Mouse (Mus musculus): ENCODE results near the gene Pepd. TPM values are rescaled to one million over a fixed set of nuclear protein-coding genes. Genes with fewer than 3 reads are reported as not detected.

Pepd gene
- polyA plus RNA-seq, 1 experiment from 2014 or later: 178 TPM

- Histone ChIP-seq H3K9me3 (ENCODE audit: control insufficient read depth) (no peaks in the 10 kb centered on the region), H3K27me3 (replicated peaks; ENCODE audit: control insufficient read depth, insufficient read depth, low read length) (no peaks in the 10 kb centered on the region), H3K4me2 (replicated peaks; ENCODE audit: low read depth) (no peak overlapping the region), H3K27ac (ENCODE audit: low read depth, low read length) (no peak overlapping the region), H3K36me3 (ENCODE audit: control insufficient read depth, insufficient read depth) (no peaks in the 10 kb centered on the region), H3K4me3 (ENCODE audit: low read depth, low read length) (no peak overlapping the region), H3K4me1 (replicated peaks; ENCODE audit: control insufficient read depth, insufficient read depth, low read length) (no peaks in the 10 kb centered on the region), H3K9ac (ENCODE audit: low read depth, low read length) (no peak overlapping the region)
- WGBS: 70% methylated on average over 14 of the region's 14 CpGs
- ATAC-seq: no peak
- TF ChIP-seq CTCF (IDR thresholded peaks at IDR 0.05; ENCODE audit: low read depth): no peak
Measured at GRCm38 (mm10) chr7:35064286-35065258, 152.4 kb downstream of the Pepd start.

DNA sequence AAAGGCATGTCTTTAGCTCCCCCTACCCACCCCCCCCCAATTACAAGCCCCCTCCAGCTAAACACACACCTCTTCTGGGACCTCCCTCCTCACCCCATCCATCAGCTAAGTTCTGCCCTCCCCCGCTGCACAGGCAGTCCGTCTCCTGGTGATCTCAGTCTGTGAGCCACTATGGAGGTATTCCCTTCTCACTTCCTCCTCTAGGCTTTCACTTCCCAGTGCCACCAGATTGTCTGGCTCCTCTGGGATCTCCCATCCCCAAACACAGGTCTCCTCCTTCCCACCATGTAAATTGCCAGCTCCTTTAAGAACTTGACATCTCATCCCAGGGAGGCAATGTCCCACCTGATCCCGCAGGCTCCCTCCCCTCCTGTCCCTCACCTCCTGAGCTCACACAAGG is 153.8 kb downstream of the Pepd start:
- Histone ChIP-seq H3K9me3 (ENCODE audit: control insufficient read depth) (no peaks in the 10 kb centered on the region), H3K36me3 (ENCODE audit: control insufficient read depth, insufficient read depth) (no peaks in the 10 kb centered on the region), H3K9ac (ENCODE audit: low read depth, low read length) (no peak overlapping the region), H3K4me1 (replicated peaks; ENCODE audit: control insufficient read depth, insufficient read depth, low read length) (no peaks in the 10 kb centered on the region), H3K4me3 (ENCODE audit: low read depth, low read length) (no peak overlapping the region), H3K4me2 (replicated peaks; ENCODE audit: low read depth) (no peak overlapping the region), H3K27ac (ENCODE audit: low read depth, low read length) (no peak overlapping the region), H3K27me3 (replicated peaks; ENCODE audit: control insufficient read depth, insufficient read depth, low read length) (no peaks in the 10 kb centered on the region)
- no peak for TF ChIP-seq CTCF (IDR thresholded peaks at IDR 0.05; ENCODE audit: low read depth)
- WGBS: 77% methylated on average over 3 of the region's 3 CpGs
- ATAC-seq: no peak

DNA sequence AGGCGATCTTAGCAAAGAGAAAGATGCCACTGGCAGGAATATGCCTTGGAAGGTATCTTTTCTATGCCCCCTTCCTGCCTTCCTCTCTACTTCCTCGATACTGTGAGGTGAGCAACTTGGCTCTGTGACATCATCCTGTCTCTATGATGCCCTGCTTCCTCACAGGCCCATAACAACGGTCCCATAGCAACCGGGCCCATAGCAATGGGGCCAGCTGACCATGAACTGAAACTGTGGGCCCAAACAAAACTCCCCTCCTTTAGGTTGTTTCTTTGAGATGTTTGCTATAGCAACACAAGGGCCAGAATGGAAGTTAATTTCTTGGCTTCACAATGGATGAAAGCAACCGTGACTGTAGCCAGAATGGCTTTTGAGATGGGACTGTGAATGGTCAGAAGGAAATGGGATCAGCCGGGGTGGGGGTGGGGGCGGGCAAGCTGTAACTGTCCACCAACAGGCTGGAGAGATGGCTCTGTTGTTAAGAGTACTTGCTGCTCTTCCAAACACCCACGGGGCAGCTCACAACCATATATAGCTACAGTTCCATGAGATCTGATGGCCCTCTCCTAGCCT is 154.5 kb downstream of the Pepd start:
- Histone ChIP-seq H3K9me3 (ENCODE audit: control insufficient read depth) (no peaks in the 10 kb centered on the region), H3K9ac (ENCODE audit: low read depth, low read length) (no peak overlapping the region), H3K27me3 (replicated peaks; ENCODE audit: control insufficient read depth, insufficient read depth, low read length) (no peaks in the 10 kb centered on the region), H3K4me2 (replicated peaks; ENCODE audit: low read depth) (no peak overlapping the region), H3K27ac (ENCODE audit: low read depth, low read length) (no peak overlapping the region), H3K4me3 (ENCODE audit: low read depth, low read length) (no peak overlapping the region), H3K36me3 (ENCODE audit: control insufficient read depth, insufficient read depth) (no peaks in the 10 kb centered on the region), H3K4me1 (replicated peaks; ENCODE audit: control insufficient read depth, insufficient read depth, low read length) (no peaks in the 10 kb centered on the region)
- 85% methylated on average over 8 of the region's 8 CpGs for WGBS
- no peak for ATAC-seq
- TF ChIP-seq CTCF (IDR thresholded peaks at IDR 0.05; ENCODE audit: low read depth): no peak

GRCm38 (mm10) chr7:35076645-35077044 is 164.5 kb downstream of the Pepd start:
- Histone ChIP-seq H3K4me3 (ENCODE audit: low read depth, low read length) (no peak overlapping the region), H3K27me3 (replicated peaks; ENCODE audit: control insufficient read depth, insufficient read depth, low read length) (no peaks in the 10 kb centered on the region), H3K4me2 (replicated peaks; ENCODE audit: low read depth) (no peak overlapping the region), H3K9ac (ENCODE audit: low read depth, low read length) (no peak overlapping the region), H3K27ac (ENCODE audit: low read depth, low read length) (no peak overlapping the region), H3K36me3 (ENCODE audit: control insufficient read depth, insufficient read depth) (no peaks in the 10 kb centered on the region), H3K4me1 (replicated peaks; ENCODE audit: control insufficient read depth, insufficient read depth, low read length) (no peaks in the 10 kb centered on the region), H3K9me3 (ENCODE audit: control insufficient read depth) (no peaks in the 10 kb centered on the region)
- no peak for ATAC-seq
- no peak for TF ChIP-seq CTCF (IDR thresholded peaks at IDR 0.05; ENCODE audit: low read depth)
- whole genome bisulfite sequencing: 45% methylated on average over 5 of the region's 5 CpGs

GRCm38 (mm10) chr7:35080843-35081338 is 168.7 kb downstream of the Pepd start:
- no peaks in the 10 kb centered on the region for H3K36me3 ChIP-seq (ENCODE audit: control insufficient read depth, insufficient read depth)
- H3K9ac ChIP-seq (ENCODE audit: low read depth, low read length): peak overlapping the region; percentile 32; the same call in 1 of the 2 replicates
- H3K4me2 ChIP-seq (replicated peaks; ENCODE audit: low read depth): peak overlapping the region; percentile 54
- TF ChIP-seq CTCF (IDR thresholded peaks at IDR 0.05; ENCODE audit: low read depth): peak; percentile 24; the same call in 1 of the 2 replicates
- H3K4me1 ChIP-seq (replicated peaks; ENCODE audit: control insufficient read depth, insufficient read depth, low read length): 0 out of 2 replicates have a peak, but pooled peaks cover 4% of the 10 kb centered on the region
- 6% methylated on average over 10 of the region's 10 CpGs for WGBS
- H3K27ac ChIP-seq (ENCODE audit: low read depth, low read length): peak overlapping the region; percentile 96
- no peaks in the 10 kb centered on the region for H3K9me3 ChIP-seq (ENCODE audit: control insufficient read depth)
- H3K4me3 ChIP-seq (ENCODE audit: low read depth, low read length): peak overlapping the region; percentile 9; the same call in 1 of the 2 replicates
- no peaks in the 10 kb centered on the region for H3K27me3 ChIP-seq (replicated peaks; ENCODE audit: control insufficient read depth, insufficient read depth, low read length)
- ATAC-seq: peak; percentile 85
